Mouse (Mus musculus): ENCODE measurements at regions not wholly inside any gene's neighbourhood (a gene's known extent, or its start where the extent isn't known, plus 50 kb on each side); places are given as distances from the start of the nearest gene placed in this dataset.

GRCm38 (mm10) chr6:67114753-67115152 is 77.5 kb upstream of the Gadd45a start:
- TF ChIP-seq ZNF384 (IDR thresholded peaks at IDR 0.05; ENCODE audit: low read depth, low read length) (no peak), CHD2 (IDR thresholded peaks at IDR 0.05; ENCODE audit: low read depth, low read length) (no peak), HCFC1 (IDR thresholded peaks at IDR 0.05; ENCODE audit: borderline replicate concordance, insufficient read depth, low read length) (no peak), ZC3H11A (IDR thresholded peaks at IDR 0.05; ENCODE audit: borderline replicate concordance, low read depth, low read length) (no peak), MAFK (IDR thresholded peaks at IDR 0.05; ENCODE audit: insufficient read depth, low read depth, low read length) (no peak)
